Mouse (Mus musculus) urinary bladder, postnatal 4 days (tissue): ENCODE data around the gene Leng9.
"Not testable (repeated sequence)": the region's sequence is repeated elsewhere in the genome, so short reads cannot be mapped to it uniquely, and the experiment has no call there.

ENCODE experiments used
- DNase-seq, 2 experiments: peaks; one replicate each; pipeline ENCODE4 v3.0.0; 2021 to 2022; ENCODE audit warnings: low spot score in 2 of 2

Leng9 gene

DNA sequence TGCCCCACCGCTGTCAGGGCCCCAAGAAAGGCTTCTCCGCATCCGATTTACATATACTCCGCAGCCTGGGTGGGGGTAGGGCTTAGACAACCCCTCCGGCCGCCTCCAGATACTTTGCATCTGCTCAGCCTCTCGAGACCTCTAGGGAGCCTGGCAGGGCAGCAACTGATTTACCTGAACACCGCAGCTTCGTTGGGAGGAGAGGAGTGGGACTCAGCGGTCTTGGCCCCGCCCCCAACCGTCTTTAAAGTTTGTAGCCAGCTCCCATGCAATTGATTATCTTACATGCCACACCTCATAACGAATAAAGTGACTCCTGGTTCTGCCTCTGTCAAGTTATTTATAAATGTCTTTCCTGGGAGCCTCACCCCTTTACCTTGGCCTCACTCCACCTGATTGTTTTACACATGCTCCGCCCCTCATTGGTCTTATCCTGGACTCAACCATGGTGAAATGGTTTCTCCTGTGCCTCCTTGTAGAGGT is at the start of gene Leng9:
Leng9 (minus strand) TSS at position 316 of the 483 bp plus-strand sequence.
- peak in 1 of 2 experiments; percentile 55 for DNase-seq

DNA sequence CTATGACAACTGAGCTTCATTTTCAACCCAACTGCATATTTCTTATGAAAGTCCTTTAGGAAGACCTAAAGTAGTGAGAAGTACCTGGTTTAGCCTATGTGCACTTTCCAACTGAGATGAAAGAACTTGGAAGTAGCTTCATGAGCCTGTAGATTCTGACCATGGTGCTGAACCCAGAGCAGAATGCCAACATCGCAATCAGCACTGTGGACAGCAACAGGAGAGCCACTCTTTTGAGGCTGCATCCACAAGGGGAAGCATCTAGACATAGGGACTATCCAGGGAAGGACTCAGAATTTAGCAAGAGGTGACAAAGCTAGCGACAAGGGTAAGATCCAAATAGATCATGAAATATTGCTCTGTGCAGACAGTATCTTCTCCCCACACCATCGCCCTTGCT is 28.3 kb upstream of the Leng9 start:
- DNase-seq: peak in 1 of 2 experiments; percentile 62

DNA sequence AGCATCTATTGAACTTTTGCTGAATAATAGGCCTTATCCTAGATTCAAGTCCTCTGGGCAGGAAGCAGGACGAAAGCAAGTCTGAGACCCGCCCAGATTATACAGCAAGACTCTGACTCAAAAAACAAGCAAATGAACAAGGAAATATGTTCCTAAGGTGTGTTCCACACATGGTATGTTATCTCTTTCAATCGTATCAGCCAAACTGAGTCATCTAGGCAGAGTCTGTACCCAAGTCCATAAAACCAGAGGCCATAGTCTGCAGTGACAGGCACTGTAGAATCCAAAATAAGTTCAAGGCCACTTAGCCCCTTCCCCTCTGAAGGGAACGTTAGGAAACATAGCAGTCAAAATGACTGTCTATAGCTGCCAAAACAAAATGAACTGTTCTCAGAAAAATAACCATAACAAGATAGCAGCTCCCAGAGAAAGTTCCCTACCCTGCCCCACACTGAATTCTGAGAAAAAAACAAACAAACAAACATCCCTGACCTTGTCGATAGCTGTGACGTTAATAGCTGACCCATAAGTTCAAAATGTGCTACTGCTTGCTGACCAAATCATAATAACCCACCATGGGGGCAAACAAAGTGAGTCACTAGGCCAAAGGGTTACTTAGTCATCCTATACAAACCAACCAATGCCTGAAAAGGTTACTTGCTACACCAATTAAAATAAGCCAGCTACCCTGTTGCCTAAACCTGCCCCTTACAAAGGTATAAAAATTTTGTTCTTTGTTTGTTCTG is 20.2 kb upstream of the Leng9 start:
- DNase-seq: no peak

DNA sequence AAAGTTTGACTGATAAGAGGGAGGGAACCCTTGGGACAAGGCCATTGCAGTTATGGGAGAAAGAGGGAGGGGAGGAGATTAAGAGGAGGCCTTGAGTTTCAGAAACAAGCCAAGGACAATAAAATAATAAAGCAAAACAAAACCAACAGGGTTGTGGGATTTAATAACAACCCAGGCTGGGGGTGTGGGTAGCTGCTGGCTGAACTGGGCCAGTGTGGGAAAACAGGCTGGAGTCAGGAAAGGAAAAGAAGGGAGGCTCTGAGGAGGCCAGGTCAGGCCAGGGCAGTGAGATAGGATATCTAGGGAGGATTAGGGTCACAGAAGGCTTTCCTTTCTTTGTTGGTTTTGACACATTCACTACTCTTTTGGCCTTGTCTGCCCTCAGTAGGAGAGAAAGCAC is 16.9 kb upstream of the Leng9 start:
- DNase-seq: no peak

DNA sequence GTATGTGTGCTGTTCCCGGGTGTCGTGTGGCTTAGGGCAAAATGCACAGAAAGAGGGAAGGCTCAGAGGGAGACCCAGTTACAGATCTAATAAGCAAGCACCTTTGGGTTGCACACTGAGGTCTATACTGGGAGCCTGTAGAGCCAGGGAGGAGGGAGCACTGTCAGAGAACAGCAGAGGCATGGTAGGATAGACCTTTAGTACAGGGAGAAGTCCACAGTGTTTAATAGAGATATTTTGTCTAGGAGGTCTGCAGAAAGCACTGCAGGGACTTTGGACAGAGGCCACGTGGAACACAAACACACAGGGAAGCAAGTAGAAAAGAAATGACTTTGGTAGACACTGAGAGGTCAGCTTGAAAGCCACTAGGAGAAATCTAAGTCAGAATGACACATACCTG is 15.1 kb upstream of the Leng9 start:
- no peak for DNase-seq

DNA sequence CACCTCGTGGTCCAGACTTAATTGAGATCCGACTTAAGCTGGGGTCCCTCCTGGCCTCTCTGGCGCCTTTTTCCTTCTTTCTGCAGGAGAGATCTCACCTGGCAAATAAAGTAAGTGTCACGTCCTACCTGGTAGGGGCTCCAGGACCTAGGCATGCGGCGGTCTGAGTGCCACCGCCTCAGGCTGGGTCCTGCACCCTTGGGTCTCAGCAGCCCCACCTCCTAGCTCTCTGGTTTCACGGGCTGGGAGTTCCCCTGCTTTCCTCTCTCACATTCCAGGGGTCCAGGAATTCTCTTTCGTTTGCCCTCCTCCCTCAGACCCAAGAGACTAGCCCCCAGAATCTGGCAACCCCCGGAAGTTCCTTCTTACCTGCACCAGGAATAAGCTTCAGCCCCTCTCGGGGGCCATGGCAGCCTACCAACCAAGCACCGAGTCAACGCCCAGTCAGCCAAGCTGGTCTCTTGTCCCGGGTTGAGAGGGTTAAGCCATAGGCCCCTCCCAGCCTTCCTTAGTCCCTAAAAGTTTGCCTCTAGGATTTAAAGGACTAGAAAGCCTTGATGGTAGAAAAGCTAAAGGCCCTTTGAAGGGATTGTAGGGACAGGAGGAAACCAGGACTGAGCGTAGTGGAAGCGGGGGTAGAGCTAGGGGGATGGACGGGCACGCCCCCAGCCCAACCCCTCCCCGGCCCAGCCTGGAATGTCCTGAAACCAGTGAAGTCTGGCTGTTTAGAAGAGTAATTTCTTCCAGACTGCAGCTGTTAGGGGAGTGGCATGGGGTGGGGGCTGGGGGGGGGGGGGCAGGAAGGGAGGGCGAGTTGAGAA is 14.1 kb upstream of the Leng9 start, which contains the start of gene Cdc42ep5:
Cdc42ep5 (minus strand) TSS at position 771 of the 821 bp plus-strand sequence.
- DNase-seq: peak; percentile 69 to 79

DNA sequence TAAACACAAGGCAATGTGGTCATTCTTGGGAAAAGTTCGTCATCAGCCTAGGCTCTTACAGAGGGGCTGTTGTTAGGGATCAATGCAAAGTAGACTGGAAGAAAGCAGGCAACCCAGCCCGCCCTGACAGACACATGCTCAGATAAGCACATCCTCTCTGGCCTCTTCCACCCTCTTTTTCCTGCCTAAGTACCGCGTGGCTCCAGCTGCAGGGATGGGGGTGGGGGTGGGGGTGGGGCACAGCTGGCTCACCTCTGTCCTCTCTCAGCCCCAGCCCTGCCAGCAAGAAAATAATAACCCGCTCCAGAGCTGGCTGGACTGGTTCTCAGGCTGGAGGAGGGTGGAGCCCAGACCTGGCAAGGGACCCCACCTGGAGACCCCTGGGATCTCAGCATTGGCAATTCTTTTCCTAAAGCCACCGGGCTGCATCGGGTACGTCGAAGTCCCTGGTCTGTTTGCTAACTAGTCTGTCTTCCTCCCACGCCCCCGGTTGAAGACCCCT is 13.4 kb upstream of the Leng9 start:
- DNase-seq: no peak

DNA sequence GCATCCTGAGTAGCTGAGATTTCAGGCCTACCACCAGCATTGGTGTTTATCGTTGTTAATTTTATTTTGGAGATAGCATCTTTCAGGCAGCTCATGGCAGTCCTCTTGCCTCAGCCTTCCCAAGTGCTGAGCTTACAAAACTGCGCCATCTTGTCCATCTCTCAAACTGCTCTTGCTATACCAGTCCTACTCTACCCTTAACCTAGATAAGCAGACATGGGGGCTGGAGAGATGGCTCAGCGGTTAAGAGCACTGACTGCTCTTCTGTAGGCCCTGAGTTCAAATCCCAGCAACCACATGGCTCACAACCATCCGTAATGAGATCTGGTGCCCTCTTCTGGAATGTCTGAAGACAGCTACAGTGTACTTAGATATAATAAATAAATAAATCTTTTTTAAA is 11.4 kb upstream of the Leng9 start:
- DNase-seq: not testable (repeated sequence)

DNA sequence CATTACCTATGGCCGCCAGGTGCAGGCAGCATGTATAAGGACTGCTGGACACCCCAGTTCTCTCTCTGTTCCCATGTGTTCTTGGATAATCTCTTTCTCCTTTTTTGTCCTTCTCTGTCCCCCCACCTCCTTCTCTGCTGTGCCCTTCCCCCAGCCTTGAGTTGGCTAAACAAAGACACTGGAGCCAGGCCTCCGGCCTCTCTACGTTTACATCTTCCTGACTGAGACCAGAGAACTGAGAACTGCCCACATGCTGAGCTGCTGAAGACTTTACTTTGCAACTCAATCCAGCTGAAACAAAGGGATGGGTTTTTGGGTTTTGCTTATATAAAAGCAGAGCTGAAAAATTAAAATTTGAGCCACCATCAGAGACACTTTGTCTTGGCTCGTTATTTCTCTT is 4.8 kb upstream of the Leng9 start:
- no peak for DNase-seq

DNA sequence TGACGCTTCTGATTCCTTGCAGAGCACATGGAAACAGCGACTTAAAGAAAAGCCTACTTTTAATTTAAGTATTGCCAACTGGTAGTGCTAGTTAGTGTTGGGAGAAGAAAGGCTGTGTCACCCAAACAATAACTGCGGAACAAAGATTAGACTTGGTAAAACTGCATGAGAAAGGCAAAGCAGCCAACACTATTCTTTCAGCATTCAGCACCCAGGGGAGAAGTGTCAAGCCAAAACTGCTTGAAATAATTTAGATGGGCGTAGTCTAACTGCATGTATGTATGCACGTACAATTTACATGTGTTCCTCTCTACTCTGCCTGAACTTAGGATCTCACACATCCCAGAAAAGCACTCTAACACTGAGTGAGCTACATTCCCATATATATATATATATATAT is 4.2 kb upstream of the Leng9 start:
- DNase-seq: no peak

DNA sequence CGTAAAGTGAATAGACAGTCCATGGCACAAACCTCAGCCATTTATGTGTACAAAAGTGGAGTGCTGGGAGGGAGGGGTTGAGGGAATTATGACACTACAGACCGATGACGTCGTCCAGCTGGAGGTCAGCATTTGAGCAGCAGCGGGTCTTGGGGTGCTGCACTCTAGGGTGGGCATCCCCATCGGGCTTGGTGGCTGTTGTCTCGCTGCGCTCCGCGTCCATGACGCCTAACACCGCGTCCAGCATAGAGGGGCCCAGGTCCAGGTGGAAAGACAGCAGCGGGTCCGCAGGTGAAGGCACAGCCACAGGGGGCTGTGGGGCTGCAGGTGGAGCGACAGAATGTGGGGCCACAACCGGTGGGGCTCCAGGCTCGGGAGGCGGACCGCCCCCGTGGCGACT is 1.1 kb upstream of the Leng9 start:
- DNase-seq: peak in 1 of 2 experiments; percentile 59

DNA sequence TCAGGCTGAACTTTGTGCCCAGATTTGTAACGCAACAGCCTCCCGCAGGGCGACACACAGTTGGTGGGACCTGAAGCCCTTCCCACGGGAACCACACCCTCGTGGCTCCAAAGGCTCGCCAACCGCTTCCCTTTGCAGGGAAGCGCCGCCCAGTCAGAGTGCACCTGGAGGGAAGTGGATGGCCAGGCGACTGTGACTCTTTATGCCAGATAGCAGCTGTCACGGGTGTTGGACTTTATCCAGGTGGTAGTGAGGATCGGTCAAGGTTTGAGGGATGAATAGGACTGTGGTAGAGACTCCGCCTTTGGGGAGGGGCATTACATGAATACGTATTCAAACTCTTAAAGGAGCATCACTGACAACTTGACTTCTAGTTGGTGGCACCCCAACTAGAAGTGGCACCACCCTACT is 642 bp upstream of the Leng9 start:
- peak in 1 of 2 experiments; percentile 49 for DNase-seq

DNA sequence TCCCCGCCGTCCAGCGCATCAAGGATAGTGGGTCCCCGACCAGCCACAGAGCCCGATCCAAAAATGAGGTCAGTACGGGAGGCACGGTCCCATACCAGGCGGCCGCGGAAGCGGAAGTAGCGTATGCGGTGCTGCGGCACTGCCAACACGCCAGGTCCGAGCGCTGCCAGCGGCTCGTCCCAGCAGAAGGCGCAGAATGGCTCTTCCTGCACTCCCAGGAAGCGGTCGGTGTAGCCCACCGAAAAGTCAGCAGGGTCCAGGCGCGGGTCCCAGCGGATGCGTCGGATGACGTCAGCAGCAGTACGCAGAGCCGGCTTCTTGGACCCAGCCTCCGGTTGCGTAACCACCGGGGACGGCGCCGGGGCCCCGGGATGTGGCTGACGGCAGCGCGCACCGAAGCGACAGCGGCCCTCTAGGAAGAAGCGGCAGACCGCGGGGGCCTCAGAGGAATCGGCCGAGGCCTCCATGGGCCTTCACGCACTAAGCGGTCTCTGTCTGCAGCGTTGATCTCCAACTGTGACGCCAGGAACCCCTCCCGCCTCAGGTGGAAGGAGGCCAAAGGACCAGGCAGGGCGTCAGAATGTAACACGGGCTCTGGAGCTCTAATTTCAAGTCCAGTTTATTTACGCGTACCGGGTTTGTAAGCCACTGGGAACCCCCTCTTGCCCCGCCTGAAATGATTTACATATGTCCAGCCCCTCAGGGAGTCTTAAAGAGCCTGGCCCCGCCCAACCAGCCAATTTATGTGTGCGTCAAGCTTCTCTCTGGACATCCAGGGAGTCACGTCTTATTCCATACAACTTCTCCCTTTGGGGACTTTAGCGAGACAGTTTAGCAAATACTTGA is 742 bp downstream of the Leng9 start:
- peak; percentile 70 to 73 for DNase-seq

DNA sequence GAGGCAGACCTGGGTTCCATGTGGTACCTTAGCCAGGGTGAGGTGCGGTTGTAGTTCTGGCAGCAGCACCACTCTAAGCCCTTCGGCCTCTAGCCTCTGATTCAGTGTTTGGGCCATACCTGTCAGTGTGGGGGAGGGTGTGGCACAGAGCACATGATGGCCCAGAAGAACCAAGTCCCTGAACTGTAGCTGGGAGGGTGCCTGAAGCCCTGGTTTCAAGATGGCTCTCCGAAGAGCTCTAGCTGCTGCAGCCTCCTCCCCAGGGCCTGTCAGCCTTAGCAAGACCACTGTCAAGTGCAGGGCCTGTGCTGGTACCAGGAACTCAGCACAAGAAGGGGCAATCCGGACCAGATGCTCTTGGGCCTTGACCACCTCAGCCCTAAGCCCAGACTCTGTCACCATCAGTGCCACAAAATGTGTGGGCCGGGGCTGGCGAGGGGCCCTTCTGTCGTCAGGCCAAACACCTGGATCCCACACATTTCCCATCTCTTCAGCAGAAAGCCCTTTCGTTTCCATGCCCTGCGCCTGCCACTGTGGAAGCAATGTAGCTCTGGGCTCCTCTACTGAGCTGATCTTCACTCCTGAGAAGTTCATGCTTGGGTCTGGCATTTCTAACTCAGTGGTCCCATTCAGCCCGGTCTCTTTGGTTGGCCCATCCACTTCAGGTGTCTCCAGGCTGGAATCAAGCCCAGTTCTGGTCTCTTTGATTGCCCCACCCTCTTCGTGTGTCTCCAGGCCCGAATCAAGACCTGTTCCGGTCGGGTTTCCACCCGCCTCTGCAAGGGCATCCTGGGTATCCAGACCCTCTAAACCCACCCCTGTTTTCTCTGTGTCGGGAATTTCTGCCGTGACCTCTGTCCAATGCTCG is 1.6 kb downstream of the Leng9 start:
- no peak for DNase-seq

DNA sequence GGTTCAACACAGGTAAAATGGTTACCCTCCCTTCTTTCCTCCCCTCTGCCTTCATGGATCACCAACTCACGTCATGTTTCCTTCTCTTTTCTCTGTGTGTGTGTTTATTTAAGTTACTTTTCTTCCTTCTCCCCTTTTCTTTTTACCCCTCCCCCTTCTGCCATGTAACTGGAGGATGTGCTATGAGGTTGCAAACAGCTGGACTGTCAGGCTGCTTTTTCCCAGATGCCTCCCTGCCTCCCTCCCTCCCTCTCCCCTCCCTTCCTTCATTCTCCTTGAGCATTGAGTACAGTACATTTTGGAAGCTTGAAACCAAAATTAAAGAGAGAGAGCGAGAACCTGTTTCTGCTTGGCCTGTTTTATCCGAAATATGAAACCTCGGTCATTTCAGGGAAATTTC is 2.3 kb downstream of the Leng9 start:
- no peak for DNase-seq

DNA sequence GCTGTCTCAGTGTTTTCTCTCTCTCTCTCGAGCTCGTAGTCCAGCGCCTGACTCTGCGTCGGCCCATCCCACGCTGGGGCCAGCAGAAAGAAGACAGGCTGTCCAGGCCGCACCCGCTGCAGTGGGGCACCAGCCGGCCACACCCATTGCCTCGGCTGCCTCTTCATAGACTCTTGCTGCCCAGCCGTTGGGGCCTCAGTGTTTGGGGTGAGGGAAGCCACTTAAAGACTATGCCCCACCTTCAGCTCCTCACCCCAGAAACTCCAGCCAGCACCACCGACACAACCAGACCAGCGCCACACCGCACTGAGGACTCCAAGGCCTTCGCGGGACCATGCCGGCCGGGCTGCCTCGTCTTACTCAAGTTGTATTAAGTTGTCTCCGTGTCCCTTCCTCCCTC is 2.8 kb downstream of the Leng9 start:
- DNase-seq: no peak

DNA sequence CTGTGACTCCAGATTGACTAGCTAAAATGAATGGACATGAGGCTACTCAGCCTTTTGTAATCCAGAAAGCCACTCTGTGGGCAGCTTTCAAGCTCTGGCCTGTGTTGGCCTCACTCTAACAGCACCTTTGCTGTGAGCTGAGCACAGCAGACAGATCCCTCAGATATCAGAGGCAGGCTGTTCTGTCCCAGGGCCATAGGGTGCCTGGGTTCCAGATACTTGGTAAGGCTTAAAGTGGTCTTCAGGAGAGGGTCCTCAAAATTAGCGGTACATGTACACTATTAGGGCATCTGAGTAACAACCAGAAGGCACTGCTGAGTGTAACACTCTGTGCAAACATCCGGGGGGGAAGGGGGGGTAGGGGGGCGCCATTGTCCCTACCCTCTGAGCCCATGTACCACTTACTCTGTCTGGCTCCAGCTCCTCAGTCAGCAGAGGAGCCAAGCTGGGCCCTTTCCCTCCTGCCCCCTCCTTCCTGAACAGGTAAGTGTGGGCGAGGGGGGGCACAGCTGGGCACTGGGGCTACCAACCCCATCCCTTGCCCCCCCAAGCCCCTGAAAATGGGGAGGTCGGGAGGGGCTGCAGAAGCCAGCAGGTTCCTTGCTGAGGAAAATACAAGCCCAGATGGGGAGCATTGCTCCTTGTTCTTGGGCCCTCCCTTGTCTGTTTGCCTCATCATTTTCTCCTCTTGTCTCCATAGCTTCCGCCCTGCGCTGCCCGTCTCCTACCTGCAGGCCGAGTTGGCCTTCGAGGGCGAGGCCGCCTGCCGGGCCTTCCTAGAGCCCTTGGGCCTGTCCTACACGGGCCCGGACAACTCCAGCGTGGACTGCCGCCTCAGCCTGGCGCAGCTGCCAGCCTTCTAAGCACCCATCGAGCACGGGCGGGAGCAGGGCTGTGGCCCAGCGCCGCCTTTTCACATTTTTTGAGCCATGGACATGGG is 3.7 kb downstream of the Leng9 start:
- DNase-seq: no peak

DNA sequence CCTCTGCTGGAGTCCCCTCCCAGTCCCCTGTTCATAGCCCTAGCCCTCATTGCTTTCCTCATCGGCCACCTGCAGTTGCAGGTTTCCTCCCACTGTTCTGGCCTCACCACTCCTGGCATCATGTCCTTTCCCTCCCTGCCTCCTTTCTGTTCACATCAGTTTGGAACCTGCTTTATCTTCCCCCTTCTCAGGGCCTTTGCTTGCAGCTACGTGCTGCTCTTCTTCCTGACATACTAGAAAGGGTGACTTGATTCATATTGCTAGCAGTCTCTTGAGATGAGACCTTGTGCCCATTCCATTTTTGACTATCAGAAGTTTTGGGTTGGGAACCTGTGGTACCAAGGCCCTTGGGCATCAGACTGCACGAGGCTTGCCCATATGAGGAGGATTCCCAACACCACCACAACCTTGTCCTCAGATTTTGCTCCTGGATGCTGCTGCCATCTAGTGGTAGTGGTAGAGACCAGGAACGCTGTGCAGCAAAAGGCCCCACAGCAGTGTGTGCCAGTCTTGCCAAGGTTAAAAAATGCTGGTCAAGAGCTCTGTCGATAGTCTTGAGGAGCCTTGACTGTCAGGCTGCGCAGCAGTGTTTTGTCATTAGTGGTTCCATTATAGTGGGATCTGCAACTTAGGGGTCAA is 4.5 kb downstream of the Leng9 start:
- DNase-seq: no peak
